Mouse (Mus musculus): ENCODE measurements around the gene Tmem208. TPM values are rescaled to one million over a fixed set of nuclear protein-coding genes. Genes with fewer than 3 reads are reported as not detected.
"Not testable (repeated sequence)": the region's sequence is repeated elsewhere in the genome, so short reads cannot be mapped to it uniquely, and the experiment has no call there.

Gene Tmem208
- 10 to 100 TPM; 20.9 to 24.2 (median 22.9) TPM for total RNA-seq (2022)

DNA sequence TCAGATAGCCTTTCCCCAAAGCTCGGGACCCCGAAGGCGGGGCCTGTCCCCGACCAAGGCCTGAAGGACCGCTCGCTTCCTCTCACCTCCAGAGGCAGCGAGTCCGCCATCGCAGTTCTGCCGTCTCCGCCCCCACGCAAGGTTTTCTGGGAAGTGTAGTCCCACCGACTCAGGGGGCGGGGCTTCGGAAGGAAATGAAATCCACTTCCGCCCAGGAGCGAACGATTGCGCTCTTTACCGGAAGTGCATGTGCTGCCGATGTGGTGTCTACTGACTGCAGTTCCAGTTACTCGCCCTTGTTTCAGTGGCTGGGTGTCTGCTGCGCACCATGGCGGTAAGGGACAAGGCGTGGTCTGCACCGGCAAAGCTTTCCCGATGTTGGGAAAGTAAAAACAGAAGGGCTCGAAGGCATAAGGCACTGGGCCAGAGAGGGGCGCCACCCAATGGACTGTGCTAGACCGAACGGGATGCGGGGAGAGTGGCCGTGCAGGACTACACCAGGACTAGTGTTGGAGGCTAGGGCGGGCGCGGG, at the start of gene Tmem208, which contains the start of gene Lrrc29:
Gene Tmem208, plus strand, starts transcription at position 214 of the 532 bp plus-strand sequence.
Gene Lrrc29, minus strand, starts transcription at position 138 of the 532 bp plus-strand sequence.
- DNase-seq (ENCODE audit: low spot score in 2 of 2) = peak; percentile 93 to 94

DNA sequence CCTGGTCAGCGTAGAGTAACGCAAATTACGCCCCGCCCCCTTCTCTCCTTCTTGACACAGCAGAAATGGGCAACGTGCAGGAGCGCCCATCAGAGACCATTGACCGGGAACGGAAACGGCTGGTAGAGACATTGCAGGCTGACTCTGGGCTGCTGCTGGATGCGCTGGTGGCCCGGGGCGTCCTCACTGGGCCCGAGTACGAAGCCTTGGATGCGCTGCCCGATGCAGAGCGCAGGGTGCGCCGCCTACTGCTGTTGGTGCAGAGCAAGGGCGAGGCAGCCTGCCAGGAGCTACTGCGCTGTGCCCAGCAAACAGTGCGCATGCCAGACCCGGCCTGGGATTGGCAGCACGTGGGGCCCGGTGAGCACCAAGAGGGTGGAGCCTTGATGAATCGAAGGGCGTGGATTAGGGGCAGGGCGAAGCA, 47.2 kb upstream of the Tmem208 start:
- peak; percentile 79 to 90 for DNase-seq (ENCODE audit: low spot score in 2 of 2)

- DNase-seq (ENCODE audit: low spot score in 2 of 2) = no peak
Observed at GRCm38 (mm10) chr8:105280567-105280966, 45.6 kb upstream of the Tmem208 start.

DNA sequence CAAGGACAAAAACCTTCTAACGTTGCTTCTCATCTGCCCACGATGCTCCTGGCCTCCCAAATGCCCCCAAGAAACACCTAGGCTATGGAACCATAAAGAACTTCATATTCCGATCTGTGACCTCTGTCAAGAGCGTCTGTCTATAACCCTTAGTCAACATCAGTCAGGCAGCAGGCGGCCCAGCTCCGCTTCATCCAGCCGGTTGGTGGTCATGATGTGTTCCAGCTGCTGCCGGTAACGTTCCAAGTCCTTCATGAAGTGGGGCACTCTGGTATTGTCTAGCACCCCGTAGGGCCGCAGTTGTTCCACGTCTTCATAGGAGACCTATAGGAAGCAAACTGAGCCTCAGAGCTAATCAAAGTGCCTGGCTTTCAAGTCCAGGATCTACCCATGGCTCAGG, 44.3 kb upstream of the Tmem208 start:
- no peak for DNase-seq (ENCODE audit: low spot score in 2 of 2)

DNA sequence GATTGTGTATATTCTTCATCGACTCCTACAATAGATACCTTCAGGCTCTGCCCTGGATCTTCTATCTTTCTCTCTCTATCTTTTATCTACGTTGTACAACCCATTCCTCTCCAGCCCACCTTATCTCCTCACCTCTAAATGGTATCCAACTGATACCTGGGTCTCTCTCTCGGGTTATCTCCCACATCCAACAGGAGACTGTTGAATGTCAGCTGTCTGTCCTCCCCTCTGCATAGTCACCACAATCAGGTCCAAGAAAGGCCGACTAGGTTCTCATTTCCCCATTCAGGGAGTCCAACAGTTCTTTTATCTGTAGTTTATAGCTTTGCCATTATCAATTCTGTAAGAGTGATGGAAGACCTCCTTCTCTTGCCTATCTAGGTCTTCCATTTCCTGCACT, 43.9 kb upstream of the Tmem208 start:
- no peak for DNase-seq (ENCODE audit: low spot score in 2 of 2)

DNA sequence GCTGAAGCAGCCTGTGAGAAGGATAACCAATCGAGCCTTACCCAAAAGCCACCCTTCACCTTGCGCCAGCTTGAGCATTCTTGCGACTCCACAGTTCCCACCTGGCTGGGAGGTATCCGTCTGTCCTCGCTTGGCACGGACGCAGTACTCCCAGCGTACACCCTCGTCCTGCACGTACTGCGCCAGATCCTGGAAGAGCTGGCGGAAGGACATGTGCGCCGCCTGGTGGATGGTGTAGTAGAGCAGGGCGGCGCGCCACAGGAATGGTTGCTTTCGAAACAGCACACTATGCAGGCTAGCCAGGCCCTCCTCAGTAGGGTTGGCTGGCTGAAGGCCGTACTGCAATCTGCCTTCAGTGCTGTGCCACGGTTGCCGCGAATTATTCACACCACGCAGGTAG, 43.1 kb upstream of the Tmem208 start:
- no peak for DNase-seq (ENCODE audit: low spot score in 2 of 2)

GRCm38 (mm10) chr8:105285514-105285913, 40.6 kb upstream of the Tmem208 start:
- DNase-seq (ENCODE audit: low spot score in 2 of 2) = no peak

DNA sequence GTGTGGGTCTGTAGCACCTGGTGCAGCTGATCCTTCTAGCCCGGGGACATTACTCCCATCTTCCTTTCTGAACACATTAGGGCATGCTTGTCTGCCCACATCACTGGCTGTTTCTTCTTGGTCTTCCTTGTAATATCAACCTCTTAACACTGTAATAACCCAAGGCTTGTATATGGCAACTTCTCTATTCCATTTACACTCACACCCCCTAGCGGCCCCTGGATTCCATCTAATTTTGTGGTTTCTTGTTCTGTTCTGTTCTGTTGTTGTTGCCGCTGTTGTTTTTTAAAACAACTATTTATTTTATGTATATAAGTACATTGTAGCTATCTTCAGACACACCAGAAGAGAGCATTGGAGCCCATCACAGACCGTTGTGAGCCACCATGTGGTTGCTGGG, 39.2 kb upstream of the Tmem208 start:
- no peak for DNase-seq (ENCODE audit: low spot score in 2 of 2)

DNA sequence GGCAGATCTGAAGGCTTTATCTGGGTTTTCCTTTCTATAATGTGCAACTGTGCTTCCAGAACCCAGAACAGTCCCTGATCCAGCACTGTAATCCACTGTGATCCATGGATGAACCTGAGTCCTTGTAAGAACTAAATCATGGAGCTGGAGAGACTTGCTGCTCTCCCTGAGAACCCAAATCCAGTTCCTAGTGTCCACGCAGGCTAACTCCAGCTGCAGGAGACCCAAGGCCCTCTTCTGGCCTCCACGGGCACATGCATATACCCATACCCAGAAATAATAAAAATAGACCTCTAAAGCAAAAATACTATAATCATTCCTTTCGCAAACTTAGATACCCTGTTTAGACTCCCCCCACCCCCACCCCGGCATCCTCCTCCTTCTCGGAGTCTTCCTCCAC, 37.9 kb upstream of the Tmem208 start:
- DNase-seq (ENCODE audit: low spot score in 2 of 2) = no peak

DNA sequence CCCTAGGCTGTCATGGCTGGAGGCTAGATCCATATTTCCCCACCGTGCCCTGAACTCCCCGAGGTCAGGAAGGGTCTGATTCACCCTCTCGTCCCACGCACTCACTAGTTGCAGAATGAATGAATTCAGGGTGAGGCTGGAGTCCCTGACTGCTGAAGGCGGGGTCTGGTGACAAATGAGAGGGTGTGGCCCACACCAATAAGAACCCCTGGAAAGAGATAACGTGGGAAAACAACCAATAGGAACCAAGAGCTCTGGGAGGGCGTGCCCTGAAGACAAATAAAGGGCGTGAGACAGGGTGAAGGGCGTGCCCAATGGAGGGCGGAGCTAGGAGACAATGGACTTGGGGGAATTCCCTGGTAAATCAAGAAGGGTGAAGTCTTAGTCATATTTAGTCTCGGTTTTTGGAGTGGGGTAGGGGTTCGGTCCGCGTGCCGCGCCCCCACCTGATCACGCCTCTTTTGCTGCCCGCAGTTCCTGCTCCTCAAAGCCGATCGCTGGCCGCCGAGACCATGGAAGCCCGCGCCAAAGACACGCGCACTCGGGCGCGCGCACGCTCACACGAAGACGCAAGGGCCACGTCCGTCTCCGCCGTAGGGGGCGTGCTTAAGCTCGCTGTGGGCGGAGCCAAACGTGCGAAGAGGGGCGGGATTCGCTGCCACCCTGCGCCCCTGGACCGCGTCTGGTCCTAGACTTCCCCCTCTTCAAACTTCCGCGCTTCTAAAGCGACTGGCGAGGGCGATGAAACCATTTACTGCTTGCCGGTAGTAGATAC, 37.0 kb upstream of the Tmem208 start:
- peak; percentile 88 to 89 for DNase-seq (ENCODE audit: low spot score in 2 of 2)

DNA sequence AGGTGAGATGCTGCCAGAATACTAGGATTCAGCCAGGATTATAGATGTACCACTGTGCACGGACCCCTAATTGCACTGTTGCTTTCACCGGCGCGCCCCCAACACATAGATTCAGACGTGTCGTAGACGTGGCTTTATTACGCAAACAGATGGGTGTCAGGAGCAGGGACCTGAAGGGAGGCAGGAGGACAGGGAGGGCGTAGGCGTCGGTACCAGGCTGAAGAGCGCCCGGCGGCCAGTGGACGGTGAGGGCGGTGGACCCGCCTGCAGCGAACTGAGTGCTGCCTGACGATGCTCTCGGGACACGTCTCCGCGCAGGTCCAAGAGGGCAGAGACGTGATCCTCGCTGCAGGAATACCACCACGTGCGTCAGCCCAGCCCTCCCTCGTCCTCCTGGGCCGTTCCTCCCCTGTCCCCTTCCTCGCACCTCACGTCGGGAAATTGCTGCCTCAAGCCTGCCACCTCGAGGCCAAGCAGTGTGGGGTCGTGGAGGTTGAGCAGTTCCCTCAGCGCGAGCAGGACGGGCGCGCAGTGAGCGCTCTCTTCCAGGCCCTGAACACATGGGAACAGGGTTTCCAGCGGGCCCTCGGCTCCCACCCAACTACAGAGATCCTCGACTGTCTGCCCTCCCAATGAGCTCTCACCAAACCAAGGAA, 36.2 kb upstream of the Tmem208 start, which contains the start of gene 4931428F04Rik:
Gene 4931428F04Rik, minus strand, starts transcription at position 60 of the 656 bp plus-strand sequence.
- DNase-seq (ENCODE audit: low spot score in 2 of 2) = no peak

DNA sequence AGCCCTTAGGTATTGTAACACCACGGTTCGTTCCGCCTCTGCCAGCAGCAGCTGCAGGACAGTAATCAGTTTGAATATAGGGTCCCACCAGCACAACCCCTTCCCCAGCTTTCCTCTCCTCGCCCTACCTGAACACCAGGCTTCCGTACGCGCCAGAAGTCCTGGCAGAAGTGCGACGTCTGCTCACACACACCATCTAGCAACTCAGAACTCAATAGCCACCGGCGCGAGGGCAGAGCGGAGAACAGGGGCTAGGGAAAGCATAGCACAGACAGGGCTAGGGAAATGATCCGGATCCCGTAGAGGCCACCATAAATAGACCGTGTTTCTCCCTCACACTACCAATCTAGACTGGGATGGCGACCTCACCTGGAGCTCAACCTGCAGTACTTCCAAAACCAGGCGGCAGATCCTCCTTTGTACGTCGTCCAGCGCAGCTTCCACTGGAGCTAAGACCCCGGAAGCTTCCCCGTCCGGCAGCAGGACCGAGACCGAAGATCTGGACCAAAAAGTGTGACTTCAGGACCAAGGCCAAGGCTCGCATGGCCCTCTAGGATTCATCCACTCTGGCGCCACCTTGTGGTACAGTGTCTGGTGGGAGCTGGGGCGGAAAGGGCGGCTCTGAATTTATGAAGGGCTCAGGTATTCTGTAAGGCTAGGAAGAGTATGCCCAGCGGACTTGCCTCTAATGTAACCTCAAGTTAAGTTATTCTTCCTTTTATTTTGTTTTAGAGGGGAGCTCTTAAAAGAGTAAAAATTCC, 35.4 kb upstream of the Tmem208 start:
- peak; percentile 81 to 82 for DNase-seq (ENCODE audit: low spot score in 2 of 2)

DNA sequence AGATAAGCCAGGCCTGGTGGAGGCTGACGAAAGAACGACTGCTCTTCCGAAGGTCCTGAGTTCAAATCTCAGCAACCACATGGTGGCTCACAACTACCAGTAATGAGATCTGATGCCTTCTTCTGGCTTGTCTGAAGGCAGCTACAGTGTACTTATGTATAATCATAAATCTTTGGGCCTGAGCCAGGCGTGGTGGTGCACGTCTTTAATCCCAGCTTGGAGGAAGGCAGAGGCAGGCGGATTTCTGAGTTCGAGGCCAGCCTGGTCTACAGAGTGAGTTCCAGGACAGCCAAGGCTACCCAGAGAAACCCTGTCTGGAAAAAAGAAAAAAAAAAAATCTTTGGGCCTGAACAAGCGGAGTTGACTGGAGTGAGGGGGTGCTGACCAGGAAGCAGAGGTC, 34.8 kb upstream of the Tmem208 start:
- not testable (repeated sequence) for DNase-seq (ENCODE audit: low spot score in 2 of 2)

DNA sequence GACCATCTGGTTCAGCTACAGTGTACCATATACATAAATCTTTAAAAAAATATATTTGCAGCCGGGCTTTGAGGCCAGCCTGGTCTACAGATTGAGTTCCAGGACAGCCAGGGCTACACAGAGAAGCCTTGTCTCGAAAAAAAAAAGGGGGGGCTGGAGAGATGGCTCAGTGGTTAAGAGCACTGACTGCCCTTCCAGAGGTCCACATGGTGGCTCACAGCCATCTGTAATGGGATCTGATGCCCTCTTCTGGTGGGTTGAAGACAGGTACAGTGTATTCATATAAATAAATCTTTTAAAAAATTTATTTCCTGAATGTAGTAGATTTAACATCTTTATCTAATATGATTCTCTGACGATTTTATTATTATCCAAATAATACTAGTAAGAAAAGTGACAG, 34.4 kb upstream of the Tmem208 start:
- not testable (repeated sequence) for DNase-seq (ENCODE audit: low spot score in 2 of 2)

DNA sequence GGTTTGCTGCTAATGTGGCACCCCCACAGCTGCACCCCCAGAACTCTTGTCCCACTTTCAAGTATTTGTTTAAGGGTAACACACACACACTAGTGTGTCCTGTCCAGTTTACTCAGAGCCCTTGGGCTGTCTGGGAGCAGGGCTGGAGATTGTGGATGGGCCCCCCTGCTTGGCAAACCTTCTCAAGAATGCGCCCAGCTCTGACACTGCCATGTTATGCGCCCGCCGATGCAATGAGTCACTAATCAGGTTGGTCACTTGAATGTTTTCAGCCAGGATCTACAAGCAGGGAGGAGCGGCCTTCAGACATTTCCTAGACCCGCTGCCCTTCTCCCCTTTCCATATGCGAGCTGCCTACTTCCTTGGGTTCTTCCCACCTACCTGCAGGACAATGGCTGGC, 33.7 kb upstream of the Tmem208 start:
- no peak for DNase-seq (ENCODE audit: low spot score in 2 of 2)

GRCm38 (mm10) chr8:105293405-105293804, 32.7 kb upstream of the Tmem208 start:
- no peak for DNase-seq (ENCODE audit: low spot score in 2 of 2)

DNA sequence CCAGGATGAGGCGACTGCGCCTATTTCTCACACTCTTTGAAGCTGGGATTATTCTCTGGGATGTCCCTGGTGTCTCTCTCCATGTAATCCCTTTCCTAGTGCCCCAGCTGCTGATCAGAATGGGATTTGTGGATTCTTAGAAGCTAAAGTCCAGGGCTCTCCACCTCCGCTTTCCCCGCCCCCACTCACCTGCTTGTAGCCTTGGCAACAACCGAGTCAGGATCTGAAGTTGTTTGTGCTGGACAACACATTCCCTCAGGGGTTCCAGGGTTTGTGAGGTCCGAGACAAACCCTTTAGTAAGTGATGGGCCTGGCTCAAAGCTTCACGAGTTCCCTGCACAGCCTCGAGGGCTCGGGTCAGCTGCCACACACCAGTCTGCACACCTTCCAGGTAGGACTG, 31.4 kb upstream of the Tmem208 start:
- DNase-seq (ENCODE audit: low spot score in 2 of 2) = no peak

- DNase-seq (ENCODE audit: low spot score in 2 of 2) = no peak
Observed at GRCm38 (mm10) chr8:105295256-105295655, 30.9 kb upstream of the Tmem208 start.

DNA sequence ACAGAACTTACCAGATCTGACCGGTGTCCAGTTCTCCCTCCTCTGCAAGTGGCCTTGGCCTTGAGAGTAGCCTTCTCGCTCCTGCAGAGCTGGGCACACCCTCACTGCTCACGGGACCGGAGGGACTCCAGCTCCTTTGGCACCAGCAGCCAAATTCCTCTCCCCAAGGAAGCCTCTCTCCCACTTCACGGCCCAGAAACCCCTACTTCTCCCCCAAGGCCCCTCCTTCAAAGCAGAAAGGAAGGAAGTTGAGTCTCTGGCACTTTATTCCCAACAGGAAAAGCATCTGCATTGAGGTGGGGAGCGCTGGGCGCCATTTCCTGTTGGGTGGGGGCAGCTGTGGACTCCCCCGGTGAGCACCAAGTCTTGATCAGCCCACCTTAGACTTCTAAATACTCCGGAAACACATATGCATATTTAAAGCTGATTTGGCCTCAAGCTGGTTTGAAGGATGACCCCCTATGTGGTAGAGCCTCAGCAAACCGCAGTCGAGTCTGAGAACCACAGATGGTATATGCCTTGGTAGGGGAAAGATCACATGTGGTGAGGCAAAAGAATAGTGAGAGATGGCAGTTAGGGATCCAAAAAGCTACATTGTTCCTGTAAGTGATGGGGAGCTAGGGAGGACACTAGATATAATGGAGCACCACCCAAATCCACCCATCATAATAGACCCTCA, 30.1 kb upstream of the Tmem208 start, which contains the start of gene Exoc3l:
Gene Exoc3l, minus strand, starts transcription at position 207 of the 679 bp plus-strand sequence.
- DNase-seq (ENCODE audit: low spot score in 2 of 2) = no peak

GRCm38 (mm10) chr8:105297511-105298192, 28.5 kb upstream of the Tmem208 start, which contains the start of gene E2f4:
E2f4 (plus strand) TSS chr8:105297663.
- peak; percentile 82 to 89 for DNase-seq (ENCODE audit: low spot score in 2 of 2)
